Mouse (Mus musculus) intestine, embryonic 16.5 days (tissue): ENCODE measurements at regions not wholly inside any gene's neighbourhood (a gene's known extent, or its start where the extent isn't known, plus 50 kb on each side); places are given as distances from the start of the nearest gene placed in this dataset.

ENCODE experiments used
- ATAC-seq: fragments of 200-750 bp; cut with Nextera tagmentation; 2 replicates; pipeline ENCODE4 v1.8.0; 2017; ENCODE audit warnings: moderate TSS enrichment, moderate library complexity
- H3K27ac ChIP-seq: fragments of 300-500 bp; sonication (generic); 2 replicates; pipeline ENCODE4 v1.5.1; 2014; ENCODE audit warnings: mild to moderate bottlenecking, low read length
- H3K27me3 ChIP-seq: fragments of 300-500 bp; sonication (generic); replicated peaks from 2 replicates; pipeline ENCODE4 v1.6.1; 2014; ENCODE audit warnings: low read length, control low read depth, mixed read lengths; ENCODE audit not compliant: control insufficient read depth, insufficient read depth
- H3K36me3 ChIP-seq: fragments of 300-500 bp; sonication (generic); 2 replicates; pipeline ENCODE4 v1.6.1; 2014; ENCODE audit warnings: low read length, control low read depth; ENCODE audit not compliant: control insufficient read depth, insufficient read depth
- H3K4me1 ChIP-seq: fragments of 300-500 bp; sonication (generic); 2 replicates; pipeline ENCODE4 v1.6.1; 2014; ENCODE audit warnings: low read length, control low read depth, mixed read lengths; ENCODE audit not compliant: control insufficient read depth, insufficient read depth
- H3K4me2 ChIP-seq: fragments of 300-500 bp; sonication (generic); 2 replicates; pipeline ENCODE4 v1.6.1; 2014; ENCODE audit warnings: low read depth, low read length, control low read depth
- H3K4me3 ChIP-seq: fragments of 300-500 bp; sonication (generic); 2 replicates; pipeline ENCODE4 v1.5.1; 2014; ENCODE audit warnings: mild to moderate bottlenecking, low read length
- H3K9ac ChIP-seq: fragments of 300-500 bp; sonication (generic); 2 replicates; pipeline ENCODE4 v1.6.1; 2014; ENCODE audit warnings: low read depth, low read length
- H3K9me3 ChIP-seq: fragments of 300-500 bp; sonication (generic); 2 replicates; pipeline ENCODE4 v1.6.1; 2016; ENCODE audit warnings: low read length, control low read depth; ENCODE audit not compliant: control insufficient read depth
- WGBS: fragments of 180-500 bp; shearing (Covaris S2); extraction: QIAGEN DNeasy Blood & Tissue Kit; methylation state at CpG from one replicate; pipeline ENCODE4 v1.1.7; 2014; 5-methylcytosine and 5-hydroxymethylcytosine counted together

DNA sequence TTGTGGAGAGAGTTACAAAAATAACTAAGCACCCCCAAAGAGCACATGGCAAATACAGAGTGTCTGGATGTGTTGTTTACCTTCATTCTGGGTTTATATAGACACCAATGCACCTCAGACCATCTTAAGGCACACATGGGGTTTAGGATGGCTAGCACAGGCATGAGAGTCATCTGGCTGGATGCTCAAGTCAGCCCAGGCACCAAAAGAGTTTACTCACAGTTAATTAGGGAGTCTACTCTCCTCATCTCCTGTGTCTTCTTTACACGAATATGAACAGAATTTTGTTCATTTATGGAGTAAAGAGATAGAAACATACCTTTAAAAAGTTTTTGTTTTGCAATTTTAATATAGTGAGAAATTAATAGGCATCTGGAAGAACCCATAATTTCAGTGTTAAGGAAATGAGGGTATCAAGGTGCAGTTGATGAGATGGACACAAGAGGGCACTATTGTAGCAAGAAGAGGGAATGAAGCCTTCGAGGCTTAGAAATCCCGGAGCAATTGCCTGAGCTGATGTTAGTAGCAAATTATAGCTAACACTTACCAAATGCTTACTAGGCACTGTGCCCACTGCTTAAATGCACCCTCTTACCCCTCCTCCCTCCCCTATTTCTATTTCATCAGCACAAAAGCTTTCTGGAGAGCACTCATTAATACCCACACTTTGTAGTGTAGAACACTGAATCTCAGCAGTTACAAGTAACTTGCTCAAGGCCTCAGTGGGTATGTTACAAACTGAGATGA, 174.6 kb downstream of the Eepd1 start:
- no peak for ATAC-seq

DNA sequence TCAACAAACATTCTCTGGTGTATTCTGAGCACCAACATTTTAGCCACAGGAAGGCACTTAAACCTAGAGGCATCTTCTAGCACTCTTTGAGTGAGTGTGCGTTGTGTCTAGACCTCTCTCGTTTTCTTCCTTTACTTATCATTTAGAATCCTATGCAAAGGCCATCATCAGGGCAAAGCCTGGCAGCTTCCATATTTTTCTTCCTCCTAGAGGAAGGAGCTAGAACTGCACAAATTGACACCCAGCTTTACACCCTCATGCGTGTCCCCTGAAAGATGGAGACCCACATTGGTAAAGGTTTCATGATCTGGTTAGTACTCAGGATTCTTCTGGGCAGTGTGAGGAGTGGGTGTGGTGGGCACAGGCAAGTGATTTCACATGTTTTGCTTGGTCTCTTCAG, 175.2 kb downstream of the Eepd1 start:
- no peaks in the 10 kb centered on the region for H3K36me3 ChIP-seq
- no peak for ATAC-seq
- H3K27ac ChIP-seq = no peak overlapping the region
- no peak overlapping the region for H3K9ac ChIP-seq
- no peak overlapping the region for H3K4me3 ChIP-seq
- H3K9me3 ChIP-seq = no peaks in the 10 kb centered on the region
- WGBS = 87% methylated on average over 3 of the region's 3 CpGs
- no peaks in the 10 kb centered on the region for H3K4me1 ChIP-seq
- no peak overlapping the region for H3K4me2 ChIP-seq
- no peaks in the 10 kb centered on the region for H3K27me3 ChIP-seq

More for the DNA sequence above, 174.6 kb downstream of the Eepd1 start:
- H3K9me3 ChIP-seq = no peaks in the 10 kb centered on the region
- no peaks in the 10 kb centered on the region for H3K4me1 ChIP-seq
- no peak overlapping the region for H3K4me3 ChIP-seq
- no peaks in the 10 kb centered on the region for H3K27me3 ChIP-seq
- no peak overlapping the region for H3K27ac ChIP-seq
- no peaks in the 10 kb centered on the region for H3K36me3 ChIP-seq
- no peak overlapping the region for H3K4me2 ChIP-seq
- no peak overlapping the region for H3K9ac ChIP-seq
- 9% methylated on average over 3 of the region's 3 CpGs for WGBS

DNA sequence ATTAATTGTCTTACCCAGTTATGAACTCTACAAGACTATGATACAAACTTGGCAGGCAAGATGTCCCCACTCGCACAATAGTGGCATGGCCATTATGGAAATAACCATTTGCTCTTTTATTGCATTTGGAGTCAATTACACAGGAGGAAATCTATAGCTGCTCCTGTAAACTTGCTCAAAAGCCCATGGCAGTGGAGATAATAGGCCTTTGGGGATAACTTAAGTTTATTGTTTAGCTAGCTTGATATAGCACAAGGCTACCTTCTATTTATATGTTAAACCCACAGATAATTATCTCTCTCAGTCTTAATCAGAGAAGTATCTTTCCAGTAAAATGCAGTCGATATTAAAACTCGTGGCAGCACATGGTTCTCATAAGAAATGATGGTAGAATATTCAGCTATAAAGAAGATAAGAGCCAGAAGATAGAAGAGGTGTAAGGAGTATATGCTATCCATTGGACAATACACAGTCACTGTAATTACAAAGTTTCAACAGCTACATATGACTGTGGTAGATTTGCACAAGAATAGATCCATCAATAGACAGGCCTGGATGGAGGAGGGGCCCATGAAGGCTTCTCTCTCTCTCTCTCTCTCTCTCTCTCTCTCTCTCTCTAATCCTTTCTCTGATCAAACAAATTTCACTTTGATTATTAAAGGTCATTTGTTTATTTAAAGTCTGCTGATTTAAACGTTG, 202.4 kb downstream of the Eepd1 start:
- Histone ChIP-seq H3K4me3 (no peak overlapping the region), H3K9ac (no peak overlapping the region), H3K36me3 (no peaks in the 10 kb centered on the region), H3K4me2 (no peak overlapping the region), H3K27me3 (no peaks in the 10 kb centered on the region), H3K9me3 (no peaks in the 10 kb centered on the region), H3K27ac (no peak overlapping the region), H3K4me1 (no peaks in the 10 kb centered on the region)
- 77% methylated on average over 4 of the region's 4 CpGs for WGBS
- ATAC-seq = no peak

DNA sequence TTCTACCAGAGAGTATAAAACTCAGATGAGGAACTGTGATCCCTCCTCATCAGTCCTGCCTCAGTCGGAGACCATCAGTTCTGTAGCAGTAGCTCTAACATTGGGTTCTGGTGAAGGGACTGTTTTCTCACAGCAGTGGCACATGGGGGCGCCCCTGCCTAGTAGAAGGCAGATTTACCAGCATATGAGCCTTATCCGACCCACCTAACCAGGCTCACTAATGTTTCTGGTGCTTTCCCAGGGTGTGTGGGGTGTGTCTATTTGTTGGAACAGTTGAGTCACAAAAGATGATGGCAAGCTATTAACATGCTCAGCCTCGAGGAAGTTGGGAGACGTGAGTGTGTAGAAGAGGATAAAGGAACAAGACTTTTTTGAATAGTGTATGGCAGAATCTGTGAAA, 212.3 kb downstream of the Eepd1 start:
- no peak overlapping the region for H3K9ac ChIP-seq
- H3K4me3 ChIP-seq = no peak overlapping the region
- whole genome bisulfite sequencing = 44% methylated on average over 5 of the region's 5 CpGs
- H3K36me3 ChIP-seq = no peaks in the 10 kb centered on the region
- H3K9me3 ChIP-seq = no peaks in the 10 kb centered on the region
- no peaks in the 10 kb centered on the region for H3K27me3 ChIP-seq
- H3K4me2 ChIP-seq = no peak overlapping the region
- no peak overlapping the region for H3K27ac ChIP-seq
- ATAC-seq = no peak
- H3K4me1 ChIP-seq = no peaks in the 10 kb centered on the region

DNA sequence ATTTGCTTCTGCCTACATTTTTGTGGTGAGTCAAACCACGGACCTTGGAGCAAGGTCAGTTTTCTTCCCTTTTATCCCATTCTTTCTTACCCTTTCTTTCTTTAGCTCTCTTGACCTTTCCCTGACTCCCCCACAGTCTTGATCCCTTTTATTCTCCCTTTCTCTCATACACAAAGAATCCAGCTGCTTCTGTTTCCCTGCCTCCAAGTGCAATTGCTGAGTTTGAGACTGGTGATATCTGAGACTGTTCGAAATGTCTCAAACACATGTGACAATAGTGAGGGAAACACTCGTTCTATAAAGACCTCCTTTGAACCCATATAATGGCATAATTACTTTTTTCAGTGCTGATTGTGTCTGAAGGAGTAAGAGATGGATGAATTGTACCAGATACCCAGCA, 213.7 kb downstream of the Eepd1 start:
- ATAC-seq = no peak
- no peak overlapping the region for H3K9ac ChIP-seq
- H3K4me2 ChIP-seq = no peak overlapping the region
- no peaks in the 10 kb centered on the region for H3K4me1 ChIP-seq
- H3K4me3 ChIP-seq = no peak overlapping the region
- 54% methylated on average over 3 of the region's 3 CpGs for WGBS
- no peak overlapping the region for H3K27ac ChIP-seq
- H3K36me3 ChIP-seq = no peaks in the 10 kb centered on the region
- no peaks in the 10 kb centered on the region for H3K9me3 ChIP-seq
- no peaks in the 10 kb centered on the region for H3K27me3 ChIP-seq

DNA sequence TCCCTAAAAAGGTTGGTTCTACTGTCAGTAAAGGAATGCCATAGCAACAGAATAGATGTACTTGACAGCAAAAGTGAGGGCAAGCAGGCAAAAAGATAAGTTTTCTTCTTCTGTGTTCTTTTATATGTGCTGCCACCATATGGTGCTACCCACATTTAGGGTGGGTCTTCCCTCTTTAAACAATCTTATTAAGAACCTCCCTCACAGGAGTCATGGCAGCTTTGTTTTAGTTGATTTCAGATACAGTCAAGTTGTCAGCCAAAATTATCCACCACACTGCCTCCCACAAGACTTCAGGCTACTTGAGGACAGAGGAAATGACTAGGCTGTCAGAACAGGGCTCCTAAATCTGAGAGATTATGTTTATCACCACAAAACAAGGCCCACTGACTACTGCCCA, 232.3 kb downstream of the Eepd1 start:
- Histone ChIP-seq H3K36me3 (no peaks in the 10 kb centered on the region), H3K4me3 (no peak overlapping the region), H3K27me3 (no peaks in the 10 kb centered on the region), H3K27ac (no peak overlapping the region), H3K9ac (no peak overlapping the region), H3K4me1 (no peaks in the 10 kb centered on the region), H3K4me2 (no peak overlapping the region), H3K9me3 (no peaks in the 10 kb centered on the region)
- no peak for ATAC-seq

DNA sequence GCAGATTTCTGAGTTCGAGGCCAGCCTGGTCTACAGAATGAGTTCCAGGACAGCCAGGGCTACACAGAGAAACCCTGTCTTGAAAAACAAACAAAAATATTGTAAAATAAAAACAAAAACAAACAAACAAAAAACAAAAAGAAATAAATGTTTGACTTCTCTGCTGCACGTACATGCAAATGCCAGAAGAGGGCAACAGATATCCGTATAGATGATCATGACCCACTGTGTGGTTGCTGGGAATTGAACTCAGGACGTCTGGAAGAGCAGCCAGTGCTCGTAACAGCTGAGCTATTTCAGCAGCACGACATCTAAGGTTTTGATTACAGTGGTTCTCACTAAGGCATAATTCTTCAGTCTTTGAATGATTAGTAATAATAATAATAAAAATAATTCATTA, 262.8 kb downstream of the Eepd1 start:
- H3K4me3 ChIP-seq = no peak overlapping the region
- WGBS = 56% methylated on average over 6 of the region's 6 CpGs
- H3K36me3 ChIP-seq = no peaks in the 10 kb centered on the region
- H3K4me2 ChIP-seq = no peak overlapping the region
- no peak for ATAC-seq
- no peaks in the 10 kb centered on the region for H3K9me3 ChIP-seq
- no peaks in the 10 kb centered on the region for H3K27me3 ChIP-seq
- no peak overlapping the region for H3K9ac ChIP-seq
- no peaks in the 10 kb centered on the region for H3K4me1 ChIP-seq
- no peak overlapping the region for H3K27ac ChIP-seq

DNA sequence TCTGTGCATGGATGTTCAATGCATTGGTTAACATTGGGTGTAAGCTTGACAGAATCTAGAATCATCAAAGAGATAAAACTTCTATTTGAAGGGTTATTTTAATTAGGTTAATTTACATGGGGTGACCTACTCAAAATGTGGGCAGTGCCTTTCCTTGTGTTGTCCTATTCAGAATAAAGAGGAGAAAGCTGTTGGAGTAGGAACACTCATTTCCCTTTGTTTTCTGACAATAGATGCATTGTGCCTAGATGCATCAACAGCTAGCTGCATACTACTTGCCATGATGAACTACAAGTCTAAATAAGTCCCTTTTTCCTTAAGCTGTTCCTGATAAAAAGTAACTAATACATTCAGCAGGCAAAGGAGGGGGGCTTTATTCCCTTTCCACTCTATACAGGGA, 269.8 kb downstream of the Eepd1 start:
- H3K4me3 ChIP-seq = no peak overlapping the region
- no peak overlapping the region for H3K4me2 ChIP-seq
- ATAC-seq = no peak
- no peaks in the 10 kb centered on the region for H3K9me3 ChIP-seq
- no peaks in the 10 kb centered on the region for H3K36me3 ChIP-seq
- no peak overlapping the region for H3K27ac ChIP-seq
- no peaks in the 10 kb centered on the region for H3K4me1 ChIP-seq
- H3K27me3 ChIP-seq = no peaks in the 10 kb centered on the region
- no peak overlapping the region for H3K9ac ChIP-seq

DNA sequence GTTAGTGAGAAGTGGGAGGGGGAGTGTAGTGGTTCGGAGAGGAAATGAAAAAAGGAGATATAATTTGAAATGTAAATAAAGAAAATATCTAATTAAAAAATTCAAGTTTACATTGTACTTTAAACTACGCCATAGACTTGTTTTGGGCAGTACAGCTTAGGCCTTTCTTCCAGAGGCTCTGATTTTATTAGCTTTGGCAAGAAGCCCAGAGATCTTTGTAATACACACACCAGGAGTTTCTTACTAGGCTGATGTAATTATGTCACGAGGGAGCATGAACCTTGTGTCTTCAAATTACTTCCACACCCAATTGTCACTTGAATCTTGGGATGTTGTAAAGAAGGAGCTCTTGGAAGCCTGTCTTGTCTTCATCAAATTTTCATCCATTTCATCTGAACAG, 292.6 kb downstream of the Eepd1 start:
- ATAC-seq = peak; percentile 91
- H3K9ac ChIP-seq = no peak overlapping the region
- H3K4me1 ChIP-seq = no peaks in the 10 kb centered on the region
- no peak overlapping the region for H3K4me3 ChIP-seq
- H3K36me3 ChIP-seq = no peaks in the 10 kb centered on the region
- H3K9me3 ChIP-seq = no peaks in the 10 kb centered on the region
- H3K4me2 ChIP-seq = no peak overlapping the region
- H3K27me3 ChIP-seq = no peaks in the 10 kb centered on the region
- no peak overlapping the region for H3K27ac ChIP-seq
- 57% methylated on average over 3 of the region's 3 CpGs for WGBS

DNA sequence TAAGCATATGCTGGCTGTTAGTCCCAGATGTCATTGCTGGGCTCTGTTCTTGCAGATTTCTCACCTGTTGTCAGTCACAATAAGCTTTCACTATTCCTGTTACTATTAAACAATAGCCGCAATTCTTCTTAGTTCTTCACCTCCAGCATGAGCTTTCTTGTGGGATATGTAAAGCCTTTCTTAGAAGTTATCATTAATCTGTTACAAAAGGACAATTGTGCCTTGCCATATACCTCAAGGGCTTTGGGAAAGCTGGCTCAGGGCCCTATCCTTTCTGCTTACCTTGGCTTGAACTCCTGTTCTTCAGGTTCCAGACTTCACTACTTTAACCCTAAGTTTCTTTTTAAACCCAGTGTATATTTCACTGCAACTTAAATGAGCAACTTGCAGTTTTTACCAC, 301.3 kb downstream of the Eepd1 start:
- no peaks in the 10 kb centered on the region for H3K36me3 ChIP-seq
- no peak overlapping the region for H3K4me3 ChIP-seq
- ATAC-seq = no peak
- H3K9me3 ChIP-seq = no peaks in the 10 kb centered on the region
- H3K4me2 ChIP-seq = no peak overlapping the region
- no peaks in the 10 kb centered on the region for H3K4me1 ChIP-seq
- H3K27ac ChIP-seq = no peak overlapping the region
- no peaks in the 10 kb centered on the region for H3K27me3 ChIP-seq
- 93% methylated on average over 1 of the region's 1 CpGs for WGBS
- no peak overlapping the region for H3K9ac ChIP-seq
